Mouse (Mus musculus): ENCODE measurements around the gene Tmem182.

The Tmem182 gene

GRCm38 (mm10) chr1:40805351-40805750, at the start of gene Tmem182:
TSS of gene Tmem182 (plus strand) at chr1:40805601.
- DNase-seq (ENCODE audit: low read depth, low spot score): no peak

GRCm38 (mm10) chr1:40759751-40760445, 45.5 kb upstream of the Tmem182 start:
- DNase-seq (ENCODE audit: low read depth, low spot score): no peak

GRCm38 (mm10) chr1:40764042-40764441, 41.4 kb upstream of the Tmem182 start:
- DNase-seq (ENCODE audit: low read depth, low spot score): no peak

GRCm38 (mm10) chr1:40764701-40765275, 40.6 kb upstream of the Tmem182 start:
- no peak for DNase-seq (ENCODE audit: low read depth, low spot score)

GRCm38 (mm10) chr1:40765521-40765920, 39.9 kb upstream of the Tmem182 start:
- DNase-seq (ENCODE audit: low read depth, low spot score): no peak

- no peak for DNase-seq (ENCODE audit: low read depth, low spot score)
These were observed 37.8 kb upstream of the Tmem182 start for GRCm38 (mm10) chr1:40767588-40767987.

- DNase-seq (ENCODE audit: low read depth, low spot score): peak; percentile 23
These were observed 36.8 kb upstream of the Tmem182 start for GRCm38 (mm10) chr1:40768606-40769005.

GRCm38 (mm10) chr1:40769331-40769894, 36.0 kb upstream of the Tmem182 start:
- DNase-seq (ENCODE audit: low read depth, low spot score): no peak

- no peak for DNase-seq (ENCODE audit: low read depth, low spot score)
These were observed 34.0 kb upstream of the Tmem182 start for GRCm38 (mm10) chr1:40771196-40771970.

- DNase-seq (ENCODE audit: low read depth, low spot score): no peak
These were observed 32.2 kb upstream of the Tmem182 start for GRCm38 (mm10) chr1:40773234-40773633.

- DNase-seq (ENCODE audit: low read depth, low spot score): no peak
These were observed 31.4 kb upstream of the Tmem182 start for GRCm38 (mm10) chr1:40774040-40774439.

- DNase-seq (ENCODE audit: low read depth, low spot score): no peak
These were observed 29.3 kb upstream of the Tmem182 start for GRCm38 (mm10) chr1:40776102-40776501.

GRCm38 (mm10) chr1:40776763-40777162, 28.6 kb upstream of the Tmem182 start:
- no peak for DNase-seq (ENCODE audit: low read depth, low spot score)

- DNase-seq (ENCODE audit: low read depth, low spot score): no peak
These were observed 22.0 kb upstream of the Tmem182 start for GRCm38 (mm10) chr1:40783450-40783849.

- no peak for DNase-seq (ENCODE audit: low read depth, low spot score)
These were observed 21.1 kb upstream of the Tmem182 start for GRCm38 (mm10) chr1:40784306-40784705.

- no peak for DNase-seq (ENCODE audit: low read depth, low spot score)
These were observed 19.4 kb upstream of the Tmem182 start for GRCm38 (mm10) chr1:40785876-40786445.

GRCm38 (mm10) chr1:40788956-40789355, 16.4 kb upstream of the Tmem182 start:
- no peak for DNase-seq (ENCODE audit: low read depth, low spot score)

GRCm38 (mm10) chr1:40789666-40790233, 15.7 kb upstream of the Tmem182 start:
- DNase-seq (ENCODE audit: low read depth, low spot score): no peak

- DNase-seq (ENCODE audit: low read depth, low spot score): no peak
These were observed 14.9 kb upstream of the Tmem182 start, which contains the start of gene Mfsd9 for GRCm38 (mm10) chr1:40790324-40791141. TSS of gene Mfsd9 (minus strand) at chr1:40790687.

- DNase-seq (ENCODE audit: low read depth, low spot score): no peak
These were observed 9.9 kb upstream of the Tmem182 start for GRCm38 (mm10) chr1:40795508-40795907.

GRCm38 (mm10) chr1:40797348-40797747, 8.1 kb upstream of the Tmem182 start:
- DNase-seq (ENCODE audit: low read depth, low spot score): peak; percentile 39
